Mouse (Mus musculus) lung, postnatal 0 days (tissue): Measurements from ENCODE around the gene Phb.

Experiments used
- CTCF ChIP-seq: IDR thresholded peaks from 2 replicates; pipeline ENCODE4 v1.5.1; 2016; ENCODE audit warnings: antibody characterized with exemption, mild to moderate bottlenecking
- EP300 ChIP-seq: IDR thresholded peaks from 2 replicates; pipeline ENCODE4 v1.6.1; 2016; ENCODE audit warnings: antibody characterized with exemption, mild to moderate bottlenecking, control low read depth

- TF ChIP-seq CTCF (no peak), EP300 (no peak)
Measured at GRCm38 (mm10) chr11:95712085-95712562, 45.4 kb downstream of the Phb start.
